In genomic region chr6:70921274-70922074, GRCm38 (mm10) we compare ENCODE assay signal across 8 mouse cellular contexts. TPM values are rescaled to one million over a fixed set of nuclear protein-coding genes. Genes with fewer than 3 reads are reported as not detected.
A peak's percentile ranks its signal among the peaks of the same experiment; 100 is the strongest.
DNase-seq lines count a peak whose midpoint lies in the region; ATAC-seq and TF ChIP-seq lines count a peak whose summit lies in the region.

No protein-coding gene starts in this region.

- no peaks in the 10 kb centered on the region for H3K9me3 ChIP-seq in ES-Bruce4 (replicated peaks; ENCODE audit: control insufficient read depth, insufficient read depth, low read length, poor library complexity, severe bottlenecking)
- H3K9me3 ChIP-seq in embryonic facial prominence, embryonic 10.5 days: no peaks in the 10 kb centered on the region
- H3K9me3 ChIP-seq in heart, postnatal 0 days (replicated peaks; ENCODE audit: control insufficient read depth, low read length): no peaks in the 10 kb centered on the region

- TF ChIP-seq EP300 in ES-Bruce4 (IDR thresholded peaks at IDR 0.05; ENCODE audit: insufficient read depth, low read depth, low read length): no peak
- TF ChIP-seq EP300 in heart, postnatal 0 days (IDR thresholded peaks at IDR 0.05; ENCODE audit: low read depth): no peak

- DNase-seq in adrenal gland, postnatal 14 days: peak; percentile 47
- peak; percentile 71 for DNase-seq in embryonic facial prominence, embryonic 10.5 days (ENCODE audit: low spot score)
- DNase-seq in heart, postnatal 0 days (ENCODE audit: low spot score): peak; percentile 30
- peak; percentile 19 to 65 for DNase-seq in kidney, postnatal 36 days
- peak; percentile 23 for DNase-seq in lung, adult 2 months

- H3K36me3 ChIP-seq in ES-Bruce4 (ENCODE audit: control insufficient read depth, insufficient read depth, low read length, poor library complexity, severe bottlenecking): no peaks in the 10 kb centered on the region
- H3K36me3 ChIP-seq in embryonic facial prominence, embryonic 10.5 days (replicated peaks): no peaks in the 10 kb centered on the region
- no peaks in the 10 kb centered on the region for H3K36me3 ChIP-seq in heart, postnatal 0 days (replicated peaks; ENCODE audit: control insufficient read depth, insufficient read depth, low read length)

- peak overlapping the region; percentile 11 for H3K4me3 ChIP-seq in ES-Bruce4 (ENCODE audit: low read depth, low read length)
- H3K4me3 ChIP-seq in embryonic facial prominence, embryonic 10.5 days: peak overlapping the region; percentile 49
- 0 out of 2 replicates have a peak overlapping the region, but pooled peaks have one; percentile 19 for H3K4me3 ChIP-seq in heart, postnatal 0 days (ENCODE audit: low read depth, low read length)
- no peak overlapping the region for H3K4me3 ChIP-seq in lung, adult 2 months (replicated peaks; ENCODE audit: extremely low read depth, low read depth, low read length)
- no peak overlapping the region for H3K4me3 ChIP-seq in olfactory bulb, adult 2 months (ENCODE audit: insufficient read depth, low read depth, low read length)

- no peak for ATAC-seq in heart, postnatal 0 days (ENCODE audit: insufficient read depth, low read depth)
- no peak for ATAC-seq in inflammation-experienced regulatory T-cells, adult 6 months

- no peak overlapping the region for H3K27ac ChIP-seq in ES-Bruce4 (ENCODE audit: insufficient read depth, low read length)
- peak overlapping the region; percentile 70 for H3K27ac ChIP-seq in embryonic facial prominence, embryonic 10.5 days (replicated peaks)
- H3K27ac ChIP-seq in heart, postnatal 0 days (ENCODE audit: low read depth): no peak overlapping the region
- no peak overlapping the region for H3K27ac ChIP-seq in olfactory bulb, adult 2 months (ENCODE audit: insufficient read depth, low read depth, low read length)

- no peak for TF ChIP-seq POLR2A in ES-Bruce4 (IDR thresholded peaks at IDR 0.05; ENCODE audit: insufficient read depth, low read length)
- no peak for TF ChIP-seq POLR2A in lung, adult 2 months (IDR thresholded peaks at IDR 0.05; ENCODE audit: borderline replicate concordance, extremely low read depth, low read depth, low read length)
- no peak for TF ChIP-seq POLR2A in olfactory bulb, adult 2 months (IDR thresholded peaks at IDR 0.05; ENCODE audit: insufficient read depth, low read depth, low read length)

- WGBS in embryonic facial prominence, embryonic 10.5 days: 1% methylated on average over 22 of the region's 22 CpGs
- WGBS in heart, postnatal 0 days: 7% methylated on average over 22 of the region's 22 CpGs
- WGBS in lung, adult 2 months: 10% methylated on average over 22 of the region's 22 CpGs
- 22% methylated on average over 22 of the region's 22 CpGs for WGBS in olfactory bulb, adult 2 months

- peak overlapping the region; percentile 48 for H3K4me2 ChIP-seq in heart, postnatal 0 days (ENCODE audit: low read depth, low read length)

- TF ChIP-seq CTCF in ES-Bruce4 (IDR thresholded peaks at IDR 0.05; ENCODE audit: low read depth, low read length): peak; percentile 67
- TF ChIP-seq CTCF in heart, postnatal 0 days (IDR thresholded peaks at IDR 0.05; ENCODE audit: low read depth): peak; percentile 72
- TF ChIP-seq CTCF in lung, adult 2 months (IDR thresholded peaks at IDR 0.05; ENCODE audit: insufficient read depth, low read length): peak; percentile 66
- peak; percentile 49; the same call in 1 of the 2 replicates for TF ChIP-seq CTCF in olfactory bulb, adult 2 months (IDR thresholded peaks at IDR 0.05; ENCODE audit: insufficient read depth, low read depth, low read length)

- H3K9ac ChIP-seq in ES-Bruce4 (ENCODE audit: low read depth, poor library complexity, severe bottlenecking): no peak overlapping the region
- H3K9ac ChIP-seq in heart, postnatal 0 days (replicated peaks; ENCODE audit: low read depth, low read length): no peak overlapping the region

- no peaks in the 10 kb centered on the region for H3K4me1 ChIP-seq in ES-Bruce4 (ENCODE audit: control insufficient read depth, insufficient read depth, low read length)
- H3K4me1 ChIP-seq in embryonic facial prominence, embryonic 10.5 days: peaks cover 11% of the 10 kb centered on the region
- H3K4me1 ChIP-seq in heart, postnatal 0 days (ENCODE audit: control insufficient read depth, insufficient read depth): no peaks in the 10 kb centered on the region
- no peaks in the 10 kb centered on the region for H3K4me1 ChIP-seq in lung, adult 2 months (ENCODE audit: control insufficient read depth, insufficient read depth, low read length)
- H3K4me1 ChIP-seq in olfactory bulb, adult 2 months (ENCODE audit: control insufficient read depth, insufficient read depth, low read length): peaks cover 6% of the 10 kb centered on the region; the same call in 1 of the 2 replicates

- H3K27me3 ChIP-seq in ES-Bruce4 (ENCODE audit: control insufficient read depth, insufficient read depth, low read length, poor library complexity, severe bottlenecking): no peaks in the 10 kb centered on the region; the same call in 1 of the 2 replicates
- 0 out of 2 replicates have a peak, but pooled peaks cover 4% of the 10 kb centered on the region for H3K27me3 ChIP-seq in embryonic facial prominence, embryonic 10.5 days (replicated peaks; ENCODE audit: low read depth, poor library complexity, severe bottlenecking)
- peaks cover 5% of the 10 kb centered on the region; the same call in 1 of the 2 replicates for H3K27me3 ChIP-seq in heart, postnatal 0 days (ENCODE audit: control insufficient read depth, insufficient read depth, low read length)

RNA-seq across cellular contexts. Expression of gene Tex37, which starts 2.7 kb away (rescaled TPM):
- polyA plus RNA-seq in ES-Bruce4 (2011; ENCODE audit: insufficient read depth, insufficient read length, low read depth, missing spikeins): not detected in 2 replicates
- total RNA-seq in adrenal gland, postnatal 14 days (2021): not detected in 2 replicates
- 0.19 TPM in 1 of 2 replicates, not detected in the other for polyA plus RNA-seq in embryonic facial prominence, embryonic 10.5 days (2016; fragmentation: Nextera tagmentation; extraction: Ambion mirVana)
- not detected in 2 replicates for total RNA-seq in heart, postnatal 0 days (2014; rRNA removed; ENCODE audit: low replicate concordance)
- polyA plus RNA-seq in heart, postnatal 0 days (2015; fragmentation: Nextera tagmentation; extraction: Ambion mirVana): not detected in 2 replicates
- not detected in 2 replicates for polyA plus RNA-seq in lung, adult 2 months (2012; rRNA removed)
- not detected in 2 replicates for polyA plus RNA-seq in olfactory bulb, adult 2 months (2012; ENCODE audit: insufficient read depth, insufficient read length, low replicate concordance, missing spikeins)
- polyA plus RNA-seq in inflammation-experienced regulatory T-cells, adult 6 months (2017; shearing (Covaris generic)): not detected

RNA-seq across cellular contexts. Expression of gene Foxi3, which starts 34.9 kb away (rescaled TPM):
- polyA plus RNA-seq in ES-Bruce4 (2011; ENCODE audit: insufficient read depth, insufficient read length, low read depth, missing spikeins): 6.3 and 7.0 TPM in 2 replicates
- not detected in 2 replicates for total RNA-seq in adrenal gland, postnatal 14 days (2021)
- 0.26 and 0.37 TPM in 2 replicates for polyA plus RNA-seq in embryonic facial prominence, embryonic 10.5 days (2016; fragmentation: Nextera tagmentation; extraction: Ambion mirVana)
- total RNA-seq in heart, postnatal 0 days (2014; rRNA removed; ENCODE audit: low replicate concordance): not detected in 2 replicates
- not detected in 2 replicates for polyA plus RNA-seq in heart, postnatal 0 days (2015; fragmentation: Nextera tagmentation; extraction: Ambion mirVana)
- polyA plus RNA-seq in lung, adult 2 months (2012; rRNA removed): not detected in 2 replicates
- not detected in 2 replicates for polyA plus RNA-seq in olfactory bulb, adult 2 months (2012; ENCODE audit: insufficient read depth, insufficient read length, low replicate concordance, missing spikeins)
- polyA plus RNA-seq in inflammation-experienced regulatory T-cells, adult 6 months (2017; shearing (Covaris generic)): not detected

Comparison
In these comparisons a context has a peak if more than half of its experiments do, and no peak if none do; other contexts are left out.
1. H3K4me3 ChIP-seq: peak in ES-Bruce4 (single experiment), embryonic facial prominence, embryonic 10.5 days (single experiment) and heart, postnatal 0 days (single experiment); none in lung, adult 2 months (single experiment) and olfactory bulb, adult 2 months (single experiment).
2. Peak in every context shown above with its lines, with median percentiles within 50 percentile points of each other: CTCF ChIP-seq and DNase-seq.